Mouse (Mus musculus): Measurements from ENCODE around the gene 4930412O13Rik.

4930412O13Rik gene

GRCm38 (mm10) chr2:9897846-9898245, 16.8 kb downstream of the 4930412O13Rik start:
- DNase-seq (ENCODE audit: low spot score): no peak

- no peak for DNase-seq (ENCODE audit: low spot score)
These were observed 23.0 kb downstream of the 4930412O13Rik start for GRCm38 (mm10) chr2:9903854-9904560.

- DNase-seq (ENCODE audit: low spot score): no peak
These were observed 24.9 kb downstream of the 4930412O13Rik start for GRCm38 (mm10) chr2:9905995-9906394.

- no peak for DNase-seq (ENCODE audit: low spot score)
These were observed 36.5 kb downstream of the 4930412O13Rik start for GRCm38 (mm10) chr2:9917602-9918001.

DNA sequence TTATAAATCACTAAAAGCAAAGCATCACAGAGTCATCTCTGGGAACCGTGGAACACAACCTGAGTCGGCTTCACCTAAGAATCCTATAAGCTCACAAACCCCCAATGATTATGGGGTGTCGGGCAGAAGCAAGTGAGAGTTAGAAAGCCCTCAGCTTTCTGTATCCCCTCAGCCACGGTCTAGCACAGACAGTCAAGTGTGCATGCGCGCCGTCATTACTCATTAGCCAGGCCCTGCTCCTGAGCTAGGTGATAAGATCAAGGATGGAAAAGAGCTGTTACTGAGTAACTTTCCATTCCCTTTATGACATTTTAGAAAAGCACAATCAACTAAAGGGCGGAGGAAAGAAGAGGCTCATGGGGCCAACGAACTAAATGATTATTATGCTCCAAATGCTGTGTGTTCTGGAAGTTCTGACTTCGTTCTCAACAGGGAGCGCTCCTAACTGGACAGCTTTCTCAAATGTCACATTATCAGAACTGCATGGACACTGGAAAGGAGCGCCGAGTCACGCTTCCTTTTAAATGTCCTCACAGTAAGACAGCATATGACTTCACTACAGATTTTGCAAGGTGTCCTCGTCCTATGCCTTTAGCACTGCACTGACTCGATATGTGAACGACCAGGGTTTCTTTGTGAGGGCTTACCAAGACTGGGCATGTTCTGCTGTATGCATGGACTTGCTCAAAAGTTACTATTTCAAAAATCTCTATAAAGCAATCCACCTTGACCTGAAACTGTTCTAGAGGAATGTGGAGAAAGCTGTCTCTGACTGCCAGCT, 37.8 kb downstream of the 4930412O13Rik start:
- no peak for DNase-seq (ENCODE audit: low spot score)

DNA sequence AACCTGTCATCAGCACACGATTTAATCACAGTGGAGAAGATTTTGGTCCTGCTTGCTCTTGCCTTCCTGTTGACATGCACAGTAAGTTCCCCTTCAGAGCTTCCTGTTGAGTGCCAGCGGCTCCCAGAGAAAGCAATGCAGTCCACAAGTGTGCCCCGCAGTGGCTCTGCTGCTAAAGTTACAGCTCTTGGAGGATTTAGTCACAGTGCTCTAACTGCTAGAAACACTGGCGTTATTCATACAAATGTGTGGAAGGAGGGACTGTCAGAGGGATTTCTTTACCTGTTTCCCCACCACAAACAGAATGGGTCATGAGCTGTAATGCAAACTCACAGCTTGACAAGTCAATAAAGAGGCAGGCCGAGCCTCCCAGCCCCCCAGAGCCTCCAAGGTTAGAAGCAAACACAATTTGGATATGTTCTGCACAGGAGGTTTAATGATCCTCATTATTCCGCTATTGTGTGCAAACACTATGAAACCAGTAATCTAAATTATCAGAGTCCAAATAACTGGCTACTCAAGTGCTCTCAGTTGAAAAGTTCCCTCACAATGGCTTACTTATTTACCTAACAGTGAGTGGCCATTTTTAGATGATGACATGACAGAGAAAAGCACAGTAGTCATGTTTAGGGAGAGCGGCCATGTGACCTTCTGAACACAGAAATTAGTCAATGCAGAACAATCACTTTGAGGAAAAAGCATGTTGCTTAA, 45.3 kb downstream of the 4930412O13Rik start:
- DNase-seq (ENCODE audit: low spot score): no peak

GRCm38 (mm10) chr2:9926905-9927283, 45.8 kb downstream of the 4930412O13Rik start:
- no peak for DNase-seq (ENCODE audit: low spot score)

Data from ovary, postnatal 14 days (tissue).